Mouse (Mus musculus): ENCODE data around the gene Yes1. TPM values are rescaled to one million over a fixed set of nuclear protein-coding genes. Genes with fewer than 3 reads are reported as not detected.
"Not testable (repeated sequence)": the region's sequence is repeated elsewhere in the genome, so short reads cannot be mapped to it uniquely, and the experiment has no call there.

Yes1 gene
- polyA plus RNA-seq, 1 experiment = 8.3 TPM

- H3K4me3 ChIP-seq (replicated peaks; ENCODE audit: insufficient read depth, low read depth, low read length) = no peak overlapping the region
- no peak for TF ChIP-seq CTCF (IDR thresholded peaks at IDR 0.05; ENCODE audit: borderline replicate concordance, insufficient read depth, low read depth, low read length)
- no peak for TF ChIP-seq POLR2A (IDR thresholded peaks at IDR 0.05; ENCODE audit: borderline replicate concordance, insufficient read depth, low read length)
- peaks cover 3% of the 10 kb centered on the region; the same call in 1 of the 2 replicates for H3K4me1 ChIP-seq (ENCODE audit: control insufficient read depth, insufficient read depth, low read length)
- no peak for DNase-seq
- no peak overlapping the region for H3K27ac ChIP-seq (ENCODE audit: insufficient read depth, low read length)
- WGBS = 88% methylated on average over 4 of the region's 4 CpGs
- H3K27me3 ChIP-seq (ENCODE audit: control insufficient read depth, insufficient read depth, low read length) = no peaks in the 10 kb centered on the region
Measured at GRCm38 (mm10) chr5:32608516-32608915, 2.5 kb upstream of the Yes1 start.

DNA sequence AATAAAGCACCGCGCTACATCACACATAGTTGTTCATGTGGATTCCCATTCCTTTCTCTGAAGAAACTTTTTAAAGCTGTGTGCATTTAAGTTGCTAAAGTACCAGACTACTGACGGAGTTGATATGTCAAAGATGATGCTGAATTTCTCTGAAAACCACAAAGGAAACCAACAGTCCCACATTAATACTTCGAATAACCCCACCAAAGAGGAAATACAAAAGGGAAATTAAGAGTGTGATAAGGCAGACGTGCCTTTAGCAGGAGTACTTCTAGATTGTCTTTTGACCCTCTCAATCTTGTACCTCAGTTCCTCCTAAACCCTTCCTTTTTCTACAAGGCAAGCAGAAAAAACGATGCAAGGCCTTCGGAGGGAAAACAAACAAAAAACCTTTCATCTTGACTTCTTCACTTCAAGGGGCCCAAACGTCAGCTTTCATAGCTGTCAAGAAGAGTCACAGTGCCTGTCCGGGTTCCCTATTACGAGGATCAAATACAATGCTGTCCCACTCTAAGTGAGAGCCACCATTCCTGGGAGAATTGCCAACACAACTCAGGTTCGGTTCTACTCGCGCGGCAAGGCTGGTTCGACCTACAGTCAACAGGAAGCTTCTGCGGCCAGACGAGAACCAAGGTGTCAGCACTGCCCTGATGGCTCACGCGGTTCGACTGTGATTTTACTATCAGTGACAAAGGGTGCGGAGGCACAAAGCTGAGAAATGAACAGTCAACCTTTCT, 739 bp upstream of the Yes1 start:
- WGBS = 21% methylated on average over 21 of the region's 21 CpGs
- DNase-seq = peak in 1 of 2 experiments; percentile 67
- H3K27me3 ChIP-seq (ENCODE audit: control insufficient read depth, insufficient read depth, low read length) = no peaks in the 10 kb centered on the region
- peak overlapping the region; percentile 78 for H3K27ac ChIP-seq (ENCODE audit: insufficient read depth, low read length)
- peak overlapping the region; percentile 67 for H3K4me3 ChIP-seq (replicated peaks; ENCODE audit: insufficient read depth, low read depth, low read length)
- peaks cover 3% of the 10 kb centered on the region; the same call in 1 of the 2 replicates for H3K4me1 ChIP-seq (ENCODE audit: control insufficient read depth, insufficient read depth, low read length)
- TF ChIP-seq POLR2A (IDR thresholded peaks at IDR 0.05; ENCODE audit: borderline replicate concordance, insufficient read depth, low read length) (no peak), CTCF (IDR thresholded peaks at IDR 0.05; ENCODE audit: borderline replicate concordance, insufficient read depth, low read depth, low read length) (no peak)

GRCm38 (mm10) chr5:32611341-32611961, 480 bp downstream of the Yes1 start:
- DNase-seq = no peak
- under 1% methylated on average over 54 of the region's 54 CpGs for WGBS
- Histone ChIP-seq H3K27me3 (ENCODE audit: control insufficient read depth, insufficient read depth, low read length) (no peaks in the 10 kb centered on the region), H3K4me3 (replicated peaks; ENCODE audit: insufficient read depth, low read depth, low read length) (peak overlapping the region; percentile 67), H3K4me1 (ENCODE audit: control insufficient read depth, insufficient read depth, low read length) (peaks cover 3% of the 10 kb centered on the region; the same call in 1 of the 2 replicates), H3K27ac (ENCODE audit: insufficient read depth, low read length) (peak overlapping the region; percentile 27)
- no peak for TF ChIP-seq CTCF (IDR thresholded peaks at IDR 0.05; ENCODE audit: borderline replicate concordance, insufficient read depth, low read depth, low read length)
- TF ChIP-seq POLR2A (IDR thresholded peaks at IDR 0.05; ENCODE audit: borderline replicate concordance, insufficient read depth, low read length) = no peak

DNA sequence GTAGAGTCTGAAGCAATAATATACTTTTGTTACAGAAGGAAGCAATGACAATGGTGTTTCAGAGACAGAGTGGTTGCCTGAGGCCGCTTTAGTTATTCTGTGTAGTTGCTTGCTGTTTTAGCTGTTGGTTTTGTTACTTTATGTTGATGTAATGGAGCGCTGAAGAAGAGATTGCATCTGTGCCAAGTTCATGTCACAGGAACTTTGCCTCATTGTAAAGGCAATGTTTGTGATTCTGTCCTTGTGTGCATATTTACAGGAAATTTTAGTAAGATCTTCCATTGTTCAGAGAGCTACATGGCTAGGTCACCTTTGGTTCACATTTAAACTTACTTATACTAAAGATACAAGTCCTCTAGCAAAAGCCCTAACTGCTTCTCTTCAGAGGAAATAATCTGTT, 3.3 kb downstream of the Yes1 start:
- Histone ChIP-seq H3K4me3 (replicated peaks; ENCODE audit: insufficient read depth, low read depth, low read length) (no peak overlapping the region), H3K27me3 (ENCODE audit: control insufficient read depth, insufficient read depth, low read length) (no peaks in the 10 kb centered on the region), H3K4me1 (ENCODE audit: control insufficient read depth, insufficient read depth, low read length) (peaks cover 3% of the 10 kb centered on the region; the same call in 1 of the 2 replicates), H3K27ac (ENCODE audit: insufficient read depth, low read length) (no peak overlapping the region)
- 42% methylated on average over 2 of the region's 2 CpGs for WGBS
- no peak for TF ChIP-seq POLR2A (IDR thresholded peaks at IDR 0.05; ENCODE audit: borderline replicate concordance, insufficient read depth, low read length)
- TF ChIP-seq CTCF (IDR thresholded peaks at IDR 0.05; ENCODE audit: borderline replicate concordance, insufficient read depth, low read depth, low read length) = no peak
- DNase-seq = no peak

DNA sequence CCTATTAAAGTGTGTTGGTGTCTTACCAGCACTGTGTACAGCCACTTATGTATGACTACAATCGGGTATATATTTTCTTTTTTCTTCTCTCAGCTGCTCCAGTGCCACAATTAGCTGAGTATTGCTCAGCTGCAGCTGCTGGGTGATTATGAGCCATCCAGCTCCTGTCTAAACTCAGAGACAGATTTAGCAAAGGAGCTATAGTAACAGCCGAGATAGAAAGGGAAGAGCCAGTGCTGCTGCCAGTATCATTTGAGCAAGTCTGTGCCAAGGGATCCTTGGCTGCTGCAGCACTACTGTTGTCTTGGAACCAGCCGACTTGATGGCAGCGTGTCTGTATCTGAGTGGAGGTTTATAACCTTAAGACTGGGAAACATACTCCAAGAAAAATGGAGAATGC, 3.7 kb downstream of the Yes1 start:
- Histone ChIP-seq H3K4me3 (replicated peaks; ENCODE audit: insufficient read depth, low read depth, low read length) (no peak overlapping the region), H3K27me3 (ENCODE audit: control insufficient read depth, insufficient read depth, low read length) (no peaks in the 10 kb centered on the region), H3K27ac (ENCODE audit: insufficient read depth, low read length) (no peak overlapping the region), H3K4me1 (ENCODE audit: control insufficient read depth, insufficient read depth, low read length) (peaks cover 3% of the 10 kb centered on the region; the same call in 1 of the 2 replicates)
- WGBS = 4% methylated on average over 4 of the region's 4 CpGs
- DNase-seq = peak; percentile 24 to 47
- TF ChIP-seq POLR2A (IDR thresholded peaks at IDR 0.05; ENCODE audit: borderline replicate concordance, insufficient read depth, low read length) (no peak), CTCF (IDR thresholded peaks at IDR 0.05; ENCODE audit: borderline replicate concordance, insufficient read depth, low read depth, low read length) (no peak)

GRCm38 (mm10) chr5:32616489-32616888, 5.5 kb downstream of the Yes1 start:
- not testable (repeated sequence) for H3K4me3 ChIP-seq (replicated peaks; ENCODE audit: insufficient read depth, low read depth, low read length); H3K27ac ChIP-seq (ENCODE audit: insufficient read depth, low read length); H3K27me3 ChIP-seq (ENCODE audit: control insufficient read depth, insufficient read depth, low read length); DNase-seq; H3K4me1 ChIP-seq (ENCODE audit: control insufficient read depth, insufficient read depth, low read length)
- WGBS = 94% methylated on average over 7 of the region's 7 CpGs

GRCm38 (mm10) chr5:32617851-32618250, 6.9 kb downstream of the Yes1 start:
- Histone ChIP-seq H3K27ac (ENCODE audit: insufficient read depth, low read length) (no peak overlapping the region), H3K27me3 (ENCODE audit: control insufficient read depth, insufficient read depth, low read length) (no peaks in the 10 kb centered on the region), H3K4me3 (replicated peaks; ENCODE audit: insufficient read depth, low read depth, low read length) (no peak overlapping the region), H3K4me1 (ENCODE audit: control insufficient read depth, insufficient read depth, low read length) (no peaks in the 10 kb centered on the region; the same call in 1 of the 2 replicates)
- 92% methylated on average over 1 of the region's 1 CpGs for WGBS
- no peak for TF ChIP-seq POLR2A (IDR thresholded peaks at IDR 0.05; ENCODE audit: borderline replicate concordance, insufficient read depth, low read length)
- no peak for TF ChIP-seq CTCF (IDR thresholded peaks at IDR 0.05; ENCODE audit: borderline replicate concordance, insufficient read depth, low read depth, low read length)
- no peak for DNase-seq

DNA sequence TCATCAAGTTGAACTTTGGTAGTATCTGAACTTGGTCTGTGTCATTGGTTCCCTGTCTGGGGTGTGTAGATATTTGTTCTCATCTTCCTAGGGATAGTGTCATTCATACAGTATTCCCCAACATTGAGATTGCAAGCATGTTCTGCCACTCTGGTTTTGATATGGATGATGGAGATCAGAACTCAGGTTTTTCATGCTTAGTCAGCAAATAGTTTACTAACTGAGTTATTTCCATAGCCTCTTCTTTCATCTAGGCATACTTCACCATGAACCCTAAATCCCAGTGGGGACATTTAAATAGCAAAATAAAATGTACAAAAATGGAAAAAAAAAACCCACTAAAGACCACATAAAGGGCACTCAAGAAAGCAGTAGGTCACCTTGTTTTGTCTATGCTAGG, 12.7 kb downstream of the Yes1 start:
- no peak for DNase-seq
- no peaks in the 10 kb centered on the region for H3K27me3 ChIP-seq (ENCODE audit: control insufficient read depth, insufficient read depth, low read length)

More for the DNA sequence above, 12.7 kb downstream of the Yes1 start:
- Histone ChIP-seq H3K4me3 (replicated peaks; ENCODE audit: insufficient read depth, low read depth, low read length) (no peak overlapping the region), H3K4me1 (ENCODE audit: control insufficient read depth, insufficient read depth, low read length) (no peaks in the 10 kb centered on the region), H3K27ac (ENCODE audit: insufficient read depth, low read length) (no peak overlapping the region)
- TF ChIP-seq CTCF (IDR thresholded peaks at IDR 0.05; ENCODE audit: borderline replicate concordance, insufficient read depth, low read depth, low read length) (no peak), POLR2A (IDR thresholded peaks at IDR 0.05; ENCODE audit: borderline replicate concordance, insufficient read depth, low read length) (no peak)
